Mouse (Mus musculus) kidney, adult 9 months (tissue): ENCODE measurements around the gene Vkorc1l1.
"Not testable (repeated sequence)": the region's sequence is repeated elsewhere in the genome, so short reads cannot be mapped to it uniquely, and the experiment has no call there.

ENCODE experiments used
- DNase-seq: peaks from one replicate; pipeline ENCODE4 v3.0.0; 2022

Gene Vkorc1l1

DNA sequence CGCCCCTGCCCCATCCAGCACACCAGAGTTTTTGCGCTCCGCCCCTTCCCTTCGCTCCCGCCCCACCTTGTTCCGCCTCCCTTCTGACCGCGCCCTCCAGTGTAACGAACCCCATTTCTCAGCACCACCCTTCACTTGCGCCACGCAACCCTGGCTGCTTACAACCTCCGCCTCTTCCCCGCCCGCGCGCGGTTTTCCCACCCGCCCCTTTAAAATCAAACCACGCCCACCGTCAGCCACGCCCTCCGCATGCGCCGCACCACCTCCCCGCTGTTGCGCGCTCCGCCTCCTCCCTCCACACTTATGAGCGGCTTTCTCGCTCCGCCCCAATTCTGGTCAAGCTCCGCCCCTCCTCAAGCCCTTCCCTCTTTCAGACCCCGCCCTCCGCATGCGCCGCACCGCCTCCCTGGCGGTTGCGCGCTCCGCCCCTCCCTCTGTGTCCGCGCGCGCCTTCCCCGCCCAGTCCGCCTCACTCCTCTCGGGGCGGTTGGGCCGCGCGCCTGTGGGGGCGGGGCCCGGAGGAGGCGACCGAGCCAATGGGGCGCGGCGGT is at the start of gene Vkorc1l1:
Vkorc1l1 (plus strand) TSS at position 476 of the 551 bp plus-strand sequence.
- DNase-seq, result peak; percentile 99

- peak; percentile 94 for DNase-seq
Observed at GRCm38 (mm10) chr5:129895198-129896088, 46.3 kb upstream of the Vkorc1l1 start, which contains the start of gene Zbed5. TSS of gene Zbed5 (plus strand) at chr5:129895723.

DNA sequence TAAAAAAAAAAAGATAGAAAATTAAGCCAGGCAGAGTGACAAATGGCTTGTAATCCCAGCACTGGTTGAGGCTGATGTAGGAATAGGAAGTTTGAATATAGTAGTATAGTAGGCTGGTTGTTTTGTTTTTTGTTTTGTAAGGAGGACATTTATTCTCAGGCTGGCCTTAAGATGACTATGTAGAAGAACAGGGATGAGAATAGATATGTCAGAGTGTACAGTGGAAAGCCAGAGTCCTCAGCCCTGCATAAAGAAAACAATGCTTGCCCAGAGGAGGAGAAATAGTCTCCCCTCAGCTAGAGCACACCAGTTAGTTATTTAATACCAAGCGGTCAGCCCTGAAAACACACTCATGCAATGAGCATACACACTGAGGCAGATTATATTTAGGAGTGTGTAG is 43.3 kb upstream of the Vkorc1l1 start, which contains the start of gene Phkg1:
Phkg1 (minus strand) TSS at position 101 of the 400 bp plus-strand sequence.
- DNase-seq, result no peak

DNA sequence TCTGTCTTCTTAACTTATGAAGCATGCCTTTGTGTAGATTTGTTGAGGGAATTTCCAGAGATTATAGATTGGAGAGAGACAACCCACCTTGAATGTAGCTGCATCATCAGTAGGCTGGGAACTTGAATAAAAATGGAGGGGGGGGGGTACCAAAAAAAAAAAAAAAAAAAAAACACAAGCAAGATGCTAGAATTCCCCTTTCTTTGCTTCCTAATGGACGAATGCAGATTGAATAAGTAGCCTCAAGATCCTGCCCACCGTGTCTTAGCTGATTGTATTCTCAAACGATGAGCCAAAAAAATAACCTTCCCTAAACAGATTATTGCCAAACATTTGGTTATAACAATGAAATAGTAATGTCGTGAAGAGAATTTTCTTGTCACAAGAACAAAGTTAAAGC is 34.0 kb upstream of the Vkorc1l1 start:
- no peak for DNase-seq

DNA sequence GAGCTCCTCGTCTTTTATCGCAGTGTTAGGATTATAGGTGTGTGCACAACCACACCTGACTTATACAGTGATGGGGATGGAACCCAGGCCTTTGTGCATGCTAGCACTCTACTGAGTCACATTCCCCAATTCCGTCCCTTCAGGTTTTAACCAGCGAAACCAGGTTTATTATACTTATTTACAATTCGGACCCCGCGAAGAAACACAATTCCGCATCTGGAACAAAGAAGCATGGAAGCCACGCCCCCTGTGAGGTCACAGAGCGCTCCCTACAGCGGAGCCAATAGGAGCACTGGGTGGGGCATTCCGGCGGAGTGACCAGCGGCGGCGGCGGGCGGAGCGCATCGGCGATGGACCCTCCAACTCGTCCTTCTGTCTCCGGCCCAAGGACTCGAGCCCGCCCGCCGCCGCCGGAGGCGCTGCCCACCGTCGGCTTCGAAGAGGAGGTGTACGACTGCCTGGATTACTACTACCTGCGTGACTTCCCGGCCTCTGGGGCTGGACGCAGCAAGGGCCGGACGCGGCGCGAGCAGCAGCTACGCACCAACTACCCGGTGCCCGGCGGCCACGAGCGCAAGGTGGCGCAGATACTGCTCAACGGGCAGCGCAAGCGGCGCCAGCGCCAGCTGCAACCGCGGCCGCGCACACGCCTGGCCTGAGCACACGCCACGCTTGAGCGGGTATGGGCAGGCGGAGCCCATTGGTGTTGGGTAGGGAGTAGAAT is 33.4 kb upstream of the Vkorc1l1 start, which contains the start of gene Nupr1l:
Nupr1l (plus strand) TSS at position 299 of the 724 bp plus-strand sequence.
- peak; percentile 91 for DNase-seq

- DNase-seq, result no peak
Observed at GRCm38 (mm10) chr5:129909147-129909546, 32.6 kb upstream of the Vkorc1l1 start.

DNA sequence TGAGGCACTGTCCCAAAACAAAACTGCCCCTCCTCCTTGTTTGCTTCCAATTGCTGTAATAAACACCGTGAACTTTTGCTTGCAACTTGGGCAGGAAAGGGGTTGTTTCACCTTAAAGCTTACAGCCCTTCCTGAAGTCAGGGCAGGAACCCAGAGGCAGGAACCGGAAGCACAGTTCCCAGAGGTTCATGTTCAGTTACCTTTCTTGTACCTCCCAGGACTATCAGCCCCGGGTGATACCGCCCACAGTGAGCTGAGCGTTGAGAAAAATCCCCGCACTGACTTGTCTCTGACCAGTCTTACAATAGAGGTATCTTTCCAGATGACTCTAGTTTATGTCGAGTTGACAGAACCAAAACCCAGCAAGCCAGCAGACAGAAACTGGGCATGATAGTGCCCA is 32.2 kb upstream of the Vkorc1l1 start:
- no peak for DNase-seq

GRCm38 (mm10) chr5:129914024-129914423 is 27.7 kb upstream of the Vkorc1l1 start:
- DNase-seq, result peak; percentile 49

GRCm38 (mm10) chr5:129915491-129915890 is 26.3 kb upstream of the Vkorc1l1 start:
- DNase-seq, result not testable (repeated sequence)

- no peak for DNase-seq
Observed at GRCm38 (mm10) chr5:129918065-129918651, 23.6 kb upstream of the Vkorc1l1 start.

DNA sequence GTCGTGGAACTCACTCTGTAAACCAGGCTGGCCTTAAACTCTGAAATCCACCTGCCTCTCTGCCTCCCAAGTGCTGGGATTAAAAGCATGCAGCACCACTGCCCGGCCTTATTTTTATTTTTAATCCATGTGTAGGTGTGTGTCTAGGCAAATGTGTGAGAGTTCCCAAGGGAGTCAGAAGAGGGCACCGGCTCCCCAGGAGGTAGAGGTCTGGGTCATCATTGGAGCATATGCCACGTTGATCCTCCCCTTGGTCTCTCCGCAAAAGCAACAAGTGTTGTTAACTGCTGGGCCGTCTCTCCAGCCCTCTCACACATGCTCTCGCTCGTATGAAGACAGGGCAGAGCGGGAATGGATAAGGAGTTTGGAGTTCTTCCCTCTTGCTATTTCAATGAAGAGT is 23.0 kb upstream of the Vkorc1l1 start:
- DNase-seq, result no peak

GRCm38 (mm10) chr5:129919320-129919719 is 22.4 kb upstream of the Vkorc1l1 start:
- no peak for DNase-seq

DNA sequence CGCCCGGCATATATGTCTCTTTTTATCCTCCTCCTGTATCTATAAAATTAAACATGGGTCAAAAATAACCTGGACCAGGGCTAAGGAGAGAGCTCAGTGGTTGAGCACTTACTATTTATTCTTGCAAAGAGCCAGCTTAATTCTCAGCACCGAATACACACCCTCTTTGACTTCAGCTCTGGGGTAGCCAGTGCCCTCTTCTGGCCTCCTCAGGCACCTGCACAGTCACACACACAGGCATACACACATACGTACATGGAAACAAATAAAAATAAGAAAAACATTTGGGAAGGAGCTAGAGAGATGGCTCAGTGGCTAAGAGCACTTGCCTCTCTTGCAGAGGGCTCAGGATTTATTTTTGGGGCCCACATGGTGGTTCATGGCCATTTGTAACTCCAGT is 19.8 kb upstream of the Vkorc1l1 start:
- DNase-seq, result no peak

DNA sequence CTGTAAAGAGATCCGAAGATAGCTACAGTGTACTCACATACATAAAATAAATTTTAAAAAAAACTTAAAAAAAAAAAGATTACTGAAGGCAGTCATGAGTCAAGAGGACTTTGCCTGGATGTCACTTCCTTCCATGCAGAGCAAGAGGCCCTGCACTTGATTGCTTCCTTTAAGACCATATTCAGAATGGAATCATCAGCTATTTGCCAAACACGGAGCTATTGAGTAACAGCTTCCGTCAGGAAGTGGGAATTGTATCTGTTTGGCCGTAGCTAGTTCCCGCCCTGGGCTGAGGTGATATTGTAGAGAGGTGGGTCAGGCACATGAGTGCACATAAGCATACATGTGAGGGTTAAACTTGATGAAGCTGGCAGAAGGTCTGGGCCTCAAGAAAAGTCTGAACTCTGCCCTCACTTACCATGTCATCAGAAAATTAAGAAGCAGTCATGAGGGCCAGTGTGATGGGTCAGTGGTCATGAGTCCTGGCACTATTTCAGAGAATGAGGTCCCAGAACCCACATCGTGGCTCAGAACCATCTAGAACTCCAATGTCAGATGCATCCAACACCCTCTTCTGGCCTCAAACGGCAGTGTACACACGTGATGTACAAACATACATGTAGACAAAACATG is 16.8 kb upstream of the Vkorc1l1 start:
- DNase-seq, result peak; percentile 77

DNA sequence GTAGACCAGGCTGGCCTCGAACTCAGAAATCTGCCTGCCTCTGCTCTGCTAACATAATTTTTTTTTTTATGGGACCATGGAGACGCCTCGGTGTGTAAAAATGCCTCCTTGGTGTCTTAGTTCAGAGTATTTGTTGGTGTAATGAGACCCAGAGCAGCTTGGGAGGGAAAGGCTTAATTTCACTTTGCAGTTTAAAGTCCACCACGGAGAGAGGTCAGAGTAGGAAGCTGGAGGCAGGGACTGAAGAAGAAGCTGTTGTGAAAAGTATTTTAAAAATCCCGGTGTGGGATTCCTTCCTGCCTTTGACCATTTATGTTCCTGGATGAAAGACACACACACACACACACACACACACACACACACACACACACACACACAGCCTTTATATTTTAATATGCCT is 15.8 kb upstream of the Vkorc1l1 start:
- peak; percentile 75 for DNase-seq

DNA sequence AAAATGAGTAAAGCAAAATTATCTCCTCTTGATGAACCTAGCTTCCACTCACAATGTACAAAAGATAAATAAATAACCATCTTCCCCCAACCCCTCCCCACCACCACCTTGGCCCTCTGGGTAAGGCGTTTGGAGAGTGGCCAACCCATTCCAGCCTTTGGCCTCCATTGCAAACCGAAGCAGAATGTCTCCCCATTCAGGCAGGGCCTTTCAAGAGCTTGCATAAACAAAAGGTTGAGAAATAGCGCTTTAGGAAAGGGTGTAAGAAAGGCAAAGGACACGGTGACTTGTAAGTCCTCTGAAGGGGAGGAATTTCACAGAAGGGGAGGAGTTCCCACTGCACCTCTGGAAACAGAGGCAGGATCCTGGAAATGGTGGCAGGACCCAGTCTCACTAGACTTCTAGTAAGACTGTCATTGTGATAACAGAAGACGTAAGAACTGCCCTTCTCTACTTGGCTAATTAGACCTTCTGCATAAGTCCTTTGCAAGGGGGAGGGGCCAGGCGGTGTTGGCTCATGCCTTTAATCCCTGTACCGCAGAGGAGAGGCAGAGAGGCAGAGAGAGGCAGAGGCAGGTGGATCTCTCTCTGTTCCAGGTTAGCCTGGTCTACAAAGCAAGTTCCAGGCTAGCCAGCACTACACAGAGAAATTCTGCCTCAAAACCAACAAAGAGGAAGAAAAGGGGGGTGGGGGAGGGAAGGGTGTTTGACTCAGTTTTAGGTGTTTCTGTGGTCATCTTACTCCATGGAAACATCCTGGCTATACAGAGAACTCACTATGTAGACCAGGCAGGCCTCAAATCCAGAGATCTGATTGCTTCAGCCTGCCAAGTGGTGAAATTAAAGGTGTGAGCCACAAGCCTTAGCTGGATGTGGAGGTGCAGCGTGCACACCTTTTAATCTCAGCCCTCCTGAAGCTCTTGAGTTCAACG is 11.6 kb upstream of the Vkorc1l1 start:
- DNase-seq, result peak; percentile 82

DNA sequence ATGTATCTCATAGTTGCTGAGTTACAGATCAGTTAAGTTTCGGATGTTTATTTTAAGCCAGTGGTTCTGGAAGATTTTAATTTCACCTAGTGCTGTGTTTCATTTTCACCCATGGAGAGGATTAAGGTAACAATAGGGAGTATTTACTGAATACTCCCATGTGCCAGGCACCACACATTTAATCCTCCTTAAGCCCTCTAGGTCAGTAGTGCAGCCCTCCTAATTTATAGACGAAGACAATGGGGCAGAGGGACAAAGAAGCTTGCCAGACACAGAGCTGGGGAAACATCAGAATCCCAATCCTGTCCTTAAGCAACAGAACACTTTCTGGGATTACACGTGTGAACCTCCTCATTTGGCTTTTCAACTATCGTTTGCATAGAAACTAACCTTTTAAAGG is 4.8 kb upstream of the Vkorc1l1 start:
- no peak for DNase-seq

- DNase-seq, result peak; percentile 18
Observed at GRCm38 (mm10) chr5:129940281-129940680, 1.5 kb upstream of the Vkorc1l1 start.

DNA sequence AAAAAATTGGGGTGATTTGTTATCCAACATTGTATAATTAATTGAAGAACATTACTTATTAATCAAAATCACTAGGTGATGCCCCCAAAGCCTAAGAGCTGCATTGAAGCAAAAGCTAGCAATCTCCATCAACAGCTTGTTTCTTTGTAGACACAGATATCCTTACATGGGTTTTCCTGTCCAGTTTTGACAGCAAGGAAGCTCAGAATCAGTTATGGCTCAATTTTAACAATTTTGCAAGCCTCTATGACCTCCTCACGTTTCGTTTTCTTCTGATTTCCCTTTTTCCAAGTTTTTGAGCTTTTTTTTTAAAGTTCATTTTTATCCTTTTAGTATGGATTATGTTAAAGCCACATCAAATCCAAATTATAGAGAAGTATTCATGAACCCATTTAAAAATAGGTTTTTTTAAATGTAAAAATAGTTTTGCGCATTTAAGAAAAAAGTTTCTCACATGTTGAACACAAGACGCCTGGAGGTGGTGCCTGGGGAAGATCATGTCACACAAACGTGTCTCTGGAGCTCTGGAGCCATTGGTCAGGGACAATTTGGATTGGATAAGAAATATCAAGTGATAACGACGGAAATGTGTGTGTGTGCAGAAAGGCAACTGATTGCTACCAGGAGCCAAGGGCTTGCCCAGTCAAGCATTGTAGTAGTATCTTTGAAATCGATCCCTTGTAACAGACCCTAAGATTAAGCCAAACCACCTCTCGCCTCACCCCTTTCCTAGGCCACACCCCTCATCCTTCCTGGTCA is 855 bp upstream of the Vkorc1l1 start:
- DNase-seq, result no peak
